Mouse (Mus musculus): Measurements from ENCODE around the gene Ube4b. TPM values are rescaled to one million over a fixed set of nuclear protein-coding genes. Genes with fewer than 3 reads are reported as not detected.
A peak's percentile ranks its signal among the peaks of the same experiment; 100 is the strongest.

Gene Ube4b
- polyA plus RNA-seq, 1 experiment = 110 TPM

DNA sequence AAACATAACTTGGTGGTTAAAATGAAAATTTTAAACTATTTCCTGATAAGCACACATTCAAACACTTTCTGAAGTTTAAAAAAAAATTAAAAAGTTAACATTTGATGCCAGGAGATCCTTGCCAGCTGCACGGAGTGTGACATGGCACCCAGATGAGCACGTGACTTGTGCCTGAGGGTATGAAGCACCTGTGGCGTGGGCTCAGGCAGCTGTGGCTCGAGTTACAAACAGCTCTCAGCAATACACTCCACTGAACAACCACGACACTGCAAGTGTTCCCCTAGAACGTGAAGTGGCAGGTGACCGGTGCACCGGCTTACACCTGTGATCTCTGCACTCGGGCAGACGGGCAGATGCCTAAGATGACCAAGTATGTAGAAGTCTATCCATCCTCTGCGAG lies 51.9 kb downstream of the Ube4b start:
- WGBS = 21% methylated on average over 11 of the region's 11 CpGs
- H3K27me3 ChIP-seq (ENCODE audit: control insufficient read depth, insufficient read depth, low read length) = no peaks in the 10 kb centered on the region
- no peak overlapping the region for H3K27ac ChIP-seq (ENCODE audit: control insufficient read depth, insufficient read depth, low read length)
- H3K4me3 ChIP-seq (ENCODE audit: control insufficient read depth, insufficient read depth, low read length) = no peak overlapping the region
- TF ChIP-seq POLR2A (IDR thresholded peaks at IDR 0.05; ENCODE audit: control insufficient read depth, extremely low read depth, insufficient read depth, low read length, poor library complexity) (no peak), CTCF (IDR thresholded peaks at IDR 0.05; ENCODE audit: borderline replicate concordance, control insufficient read depth, extremely low read depth, insufficient read depth, low read length, poor library complexity) (no peak)
- H3K4me1 ChIP-seq (replicated peaks; ENCODE audit: control insufficient read depth, insufficient read depth, low read length) = peaks cover 20% of the 10 kb centered on the region
- H3K36me3 ChIP-seq (ENCODE audit: control insufficient read depth, insufficient read depth, low read length) = peaks cover 28% of the 10 kb centered on the region
- peak; percentile 38 for DNase-seq

DNA sequence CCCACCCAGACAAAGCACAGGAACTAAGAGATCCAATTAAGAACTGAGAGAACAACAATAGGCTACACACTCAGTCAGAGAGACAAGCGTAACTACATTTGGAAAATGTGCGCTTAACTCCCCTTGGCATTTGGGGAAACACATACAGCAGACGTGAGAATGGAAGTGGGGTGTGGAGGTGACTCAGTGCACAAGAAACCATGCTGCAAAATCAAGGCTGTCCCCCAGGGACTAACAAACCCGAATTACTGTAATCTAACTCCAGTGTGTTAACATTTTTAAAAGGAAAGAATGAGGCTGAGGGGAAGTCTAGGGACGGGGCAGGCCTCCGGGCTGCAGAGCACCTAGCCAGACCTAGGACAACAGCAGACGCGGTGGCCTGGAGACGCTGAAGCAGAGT lies 52.6 kb downstream of the Ube4b start:
- DNase-seq = no peak
- Histone ChIP-seq H3K4me3 (ENCODE audit: control insufficient read depth, insufficient read depth, low read length) (no peak overlapping the region), H3K27me3 (ENCODE audit: control insufficient read depth, insufficient read depth, low read length) (no peaks in the 10 kb centered on the region), H3K27ac (ENCODE audit: control insufficient read depth, insufficient read depth, low read length) (peak overlapping the region; percentile 81), H3K36me3 (ENCODE audit: control insufficient read depth, insufficient read depth, low read length) (peaks cover 23% of the 10 kb centered on the region), H3K4me1 (replicated peaks; ENCODE audit: control insufficient read depth, insufficient read depth, low read length) (peaks cover 20% of the 10 kb centered on the region)
- TF ChIP-seq POLR2A (IDR thresholded peaks at IDR 0.05; ENCODE audit: control insufficient read depth, extremely low read depth, insufficient read depth, low read length, poor library complexity) (no peak), CTCF (IDR thresholded peaks at IDR 0.05; ENCODE audit: borderline replicate concordance, control insufficient read depth, extremely low read depth, insufficient read depth, low read length, poor library complexity) (no peak)
- WGBS = 94% methylated on average over 9 of the region's 9 CpGs

DNA sequence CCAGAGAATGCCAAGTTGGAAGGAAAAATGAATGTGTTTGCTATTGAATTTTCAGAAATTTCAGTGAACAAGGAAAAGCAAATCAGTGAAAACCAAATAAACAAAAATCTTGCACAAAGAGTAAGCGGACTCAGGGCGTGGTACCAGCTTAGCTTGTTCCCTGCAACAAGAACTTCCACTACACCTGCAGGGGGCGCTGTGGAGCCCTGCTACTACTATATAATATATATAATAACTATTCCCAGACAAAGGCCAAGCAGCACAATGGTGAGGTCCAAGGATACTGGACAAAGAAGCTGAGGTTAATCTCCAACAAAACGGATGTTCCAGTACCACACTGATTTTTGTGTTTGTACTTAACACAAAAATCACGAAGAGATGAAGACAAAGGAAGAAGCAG lies 53.1 kb downstream of the Ube4b start:
- Histone ChIP-seq H3K4me1 (replicated peaks; ENCODE audit: control insufficient read depth, insufficient read depth, low read length) (peaks cover 20% of the 10 kb centered on the region), H3K36me3 (ENCODE audit: control insufficient read depth, insufficient read depth, low read length) (peaks cover 26% of the 10 kb centered on the region), H3K27me3 (ENCODE audit: control insufficient read depth, insufficient read depth, low read length) (no peaks in the 10 kb centered on the region), H3K27ac (ENCODE audit: control insufficient read depth, insufficient read depth, low read length) (no peak overlapping the region), H3K4me3 (ENCODE audit: control insufficient read depth, insufficient read depth, low read length) (no peak overlapping the region)
- DNase-seq = peak; percentile 44
- no peak for TF ChIP-seq CTCF (IDR thresholded peaks at IDR 0.05; ENCODE audit: borderline replicate concordance, control insufficient read depth, extremely low read depth, insufficient read depth, low read length, poor library complexity)
- 80% methylated on average over 5 of the region's 5 CpGs for WGBS

DNA sequence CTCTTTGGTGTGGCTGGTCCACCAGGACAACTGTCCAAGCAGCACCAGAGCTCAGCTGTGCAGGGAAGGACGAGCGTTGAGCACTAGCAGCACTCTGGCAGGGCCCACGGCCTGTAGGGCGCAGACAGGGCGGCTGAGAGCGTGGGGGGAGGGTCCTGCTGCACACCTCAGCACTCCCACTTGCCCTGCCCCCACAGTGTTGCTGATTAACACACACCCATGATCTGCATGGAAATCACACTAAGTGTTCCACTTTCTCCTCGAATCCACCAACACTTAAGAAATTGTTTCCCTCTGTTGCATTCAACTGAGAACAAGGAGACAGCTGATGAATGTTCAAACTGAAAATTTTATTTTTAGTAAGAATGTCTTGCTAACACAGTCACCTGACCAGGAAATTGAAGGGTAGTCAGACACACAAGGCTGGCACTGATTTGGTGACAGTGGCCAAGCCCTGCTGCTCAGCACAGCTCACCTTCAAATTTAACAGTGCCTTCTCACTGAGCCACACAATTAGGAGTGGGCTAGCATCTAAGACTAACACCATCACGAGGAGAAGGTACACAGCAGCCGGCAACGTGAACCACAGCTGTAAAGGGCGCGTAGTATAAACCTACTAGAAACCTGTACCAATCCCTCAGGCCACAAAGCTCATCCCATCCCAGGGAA lies 60.7 kb downstream of the Ube4b start:
- WGBS = 89% methylated on average over 12 of the region's 12 CpGs
- peaks cover 65% of the 10 kb centered on the region for H3K36me3 ChIP-seq (ENCODE audit: control insufficient read depth, insufficient read depth, low read length)
- no peaks in the 10 kb centered on the region for H3K27me3 ChIP-seq (ENCODE audit: control insufficient read depth, insufficient read depth, low read length)
- TF ChIP-seq POLR2A (IDR thresholded peaks at IDR 0.05; ENCODE audit: control insufficient read depth, extremely low read depth, insufficient read depth, low read length, poor library complexity) = no peak
- no peak for TF ChIP-seq CTCF (IDR thresholded peaks at IDR 0.05; ENCODE audit: borderline replicate concordance, control insufficient read depth, extremely low read depth, insufficient read depth, low read length, poor library complexity)
- no peak overlapping the region for H3K27ac ChIP-seq (ENCODE audit: control insufficient read depth, insufficient read depth, low read length)
- H3K4me3 ChIP-seq (ENCODE audit: control insufficient read depth, insufficient read depth, low read length) = no peak overlapping the region
- H3K4me1 ChIP-seq (replicated peaks; ENCODE audit: control insufficient read depth, insufficient read depth, low read length) = peaks cover under 1% of the 10 kb centered on the region; the same call in 1 of the 2 replicates
- DNase-seq = no peak

DNA sequence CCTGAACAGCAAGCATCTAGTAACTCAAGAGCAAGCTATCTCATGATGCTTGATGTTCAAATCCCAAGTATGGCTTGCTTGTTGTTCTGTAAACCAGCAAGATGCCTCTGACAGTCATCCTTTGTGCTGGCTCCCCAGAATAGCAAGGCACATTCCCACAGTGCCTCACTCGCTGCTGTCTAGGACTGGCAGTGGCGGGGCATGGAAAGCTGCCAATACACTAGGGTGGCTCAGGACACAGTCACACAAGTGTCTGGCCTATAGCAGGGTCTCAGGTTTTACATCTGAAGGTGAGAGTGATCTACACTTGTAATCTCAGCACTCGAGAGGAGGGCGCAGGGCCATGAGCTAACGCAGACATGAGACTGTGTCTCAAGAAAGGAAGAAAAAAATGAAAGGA lies 61.7 kb downstream of the Ube4b start:
- WGBS = 97% methylated on average over 5 of the region's 5 CpGs

DNA sequence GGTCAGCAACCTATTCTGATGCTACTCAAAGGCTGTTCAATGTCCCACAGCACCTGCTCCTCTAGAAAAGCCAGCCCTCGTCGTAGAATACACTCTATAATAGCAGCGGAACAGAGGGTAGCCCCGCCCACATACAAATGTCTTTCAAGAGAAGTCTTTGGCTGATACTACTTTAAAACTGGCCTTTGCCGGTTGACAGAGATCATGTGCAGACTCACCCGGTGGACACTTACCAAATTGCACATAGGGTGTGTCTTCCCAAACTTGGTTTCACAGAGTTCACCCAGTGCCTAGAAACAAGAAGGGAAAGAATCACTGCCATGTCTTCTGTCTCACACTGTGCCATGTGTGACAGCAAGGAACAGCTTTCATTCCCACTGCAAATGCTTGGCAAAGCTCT lies 65.5 kb downstream of the Ube4b start:
- 92% methylated on average over 6 of the region's 6 CpGs for WGBS
- Histone ChIP-seq H3K27ac (ENCODE audit: control insufficient read depth, insufficient read depth, low read length) (no peak overlapping the region), H3K4me3 (ENCODE audit: control insufficient read depth, insufficient read depth, low read length) (no peak overlapping the region), H3K36me3 (ENCODE audit: control insufficient read depth, insufficient read depth, low read length) (peaks cover 74% of the 10 kb centered on the region), H3K27me3 (ENCODE audit: control insufficient read depth, insufficient read depth, low read length) (no peaks in the 10 kb centered on the region), H3K4me1 (replicated peaks; ENCODE audit: control insufficient read depth, insufficient read depth, low read length) (no peaks in the 10 kb centered on the region)
- TF ChIP-seq CTCF (IDR thresholded peaks at IDR 0.05; ENCODE audit: borderline replicate concordance, control insufficient read depth, extremely low read depth, insufficient read depth, low read length, poor library complexity) (no peak), POLR2A (IDR thresholded peaks at IDR 0.05; ENCODE audit: control insufficient read depth, extremely low read depth, insufficient read depth, low read length, poor library complexity) (no peak)
- no peak for DNase-seq

More for the DNA sequence above, 61.7 kb downstream of the Ube4b start:
- Histone ChIP-seq H3K4me3 (ENCODE audit: control insufficient read depth, insufficient read depth, low read length) (no peak overlapping the region), H3K27me3 (ENCODE audit: control insufficient read depth, insufficient read depth, low read length) (no peaks in the 10 kb centered on the region), H3K36me3 (ENCODE audit: control insufficient read depth, insufficient read depth, low read length) (peaks cover 66% of the 10 kb centered on the region), H3K4me1 (replicated peaks; ENCODE audit: control insufficient read depth, insufficient read depth, low read length) (no peaks in the 10 kb centered on the region; the same call in 1 of the 2 replicates), H3K27ac (ENCODE audit: control insufficient read depth, insufficient read depth, low read length) (no peak overlapping the region)
- TF ChIP-seq POLR2A (IDR thresholded peaks at IDR 0.05; ENCODE audit: control insufficient read depth, extremely low read depth, insufficient read depth, low read length, poor library complexity) (no peak), CTCF (IDR thresholded peaks at IDR 0.05; ENCODE audit: borderline replicate concordance, control insufficient read depth, extremely low read depth, insufficient read depth, low read length, poor library complexity) (no peak)
- DNase-seq = no peak

DNA sequence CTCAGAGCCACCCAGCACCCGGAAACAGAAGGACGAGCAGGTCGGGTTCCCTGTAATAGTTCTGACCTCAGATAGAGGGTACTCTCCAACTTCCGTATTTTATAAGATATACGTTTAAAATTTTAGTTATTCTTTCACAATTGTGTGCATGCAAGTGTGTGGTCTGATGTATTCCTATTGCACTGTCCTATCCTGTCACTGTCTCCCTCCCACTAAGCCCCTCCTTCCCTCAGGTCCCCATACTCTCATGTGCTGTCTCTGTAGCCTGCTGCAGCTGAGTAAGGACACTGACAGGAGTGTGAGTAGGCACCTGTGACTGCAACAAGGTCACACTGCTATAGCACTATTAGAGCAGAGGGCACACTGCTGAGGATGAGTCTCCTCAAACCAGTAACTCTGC lies 65.9 kb downstream of the Ube4b start:
- Histone ChIP-seq H3K27ac (ENCODE audit: control insufficient read depth, insufficient read depth, low read length) (no peak overlapping the region), H3K4me1 (replicated peaks; ENCODE audit: control insufficient read depth, insufficient read depth, low read length) (no peaks in the 10 kb centered on the region), H3K4me3 (ENCODE audit: control insufficient read depth, insufficient read depth, low read length) (no peak overlapping the region), H3K36me3 (ENCODE audit: control insufficient read depth, insufficient read depth, low read length) (peaks cover 77% of the 10 kb centered on the region), H3K27me3 (ENCODE audit: control insufficient read depth, insufficient read depth, low read length) (no peaks in the 10 kb centered on the region)
- 97% methylated on average over 5 of the region's 5 CpGs for WGBS
- DNase-seq = no peak
- no peak for TF ChIP-seq CTCF (IDR thresholded peaks at IDR 0.05; ENCODE audit: borderline replicate concordance, control insufficient read depth, extremely low read depth, insufficient read depth, low read length, poor library complexity)
- no peak for TF ChIP-seq POLR2A (IDR thresholded peaks at IDR 0.05; ENCODE audit: control insufficient read depth, extremely low read depth, insufficient read depth, low read length, poor library complexity)

Data from thymus, adult 2 months (tissue).